Mouse (Mus musculus) liver, adult 2 months (tissue): Measurements from ENCODE around the gene P3h2.
A peak's percentile ranks its signal among the peaks of the same experiment; 100 is the strongest.

Experiments used
- CTCF ChIP-seq: fragments of 200-500 bp; IDR thresholded peaks from 2 replicates; pipeline ENCODE4 v1.5.1; 2011; ENCODE audit warnings: low read depth, low read length, control low read depth
- POLR2A ChIP-seq: fragments of 200-500 bp; IDR thresholded peaks from 2 replicates; pipeline ENCODE4 v1.6.1; 2011; ENCODE audit warnings: low read length, control low read depth; ENCODE audit not compliant: insufficient read depth; ENCODE audit errors: extremely low read depth

DNA sequence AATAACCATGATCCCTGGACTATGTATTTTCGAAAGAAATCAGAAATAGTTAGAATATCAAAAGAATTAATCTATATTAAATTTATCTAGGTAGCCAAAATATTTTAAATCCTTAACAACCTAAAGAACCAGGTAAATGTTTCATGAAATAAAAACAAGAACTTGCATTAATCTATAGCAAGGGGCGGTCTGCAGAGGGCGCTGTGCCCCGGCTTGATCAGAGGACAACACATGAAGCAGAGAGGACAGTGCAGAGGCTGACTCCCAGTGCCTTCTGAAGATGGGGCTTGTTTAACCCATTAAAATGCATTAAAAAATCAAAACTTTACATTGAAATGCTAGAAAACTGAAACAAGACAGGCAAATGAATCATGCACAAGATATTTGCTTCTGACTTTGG is 121.9 kb downstream of the P3h2 start:
- TF ChIP-seq CTCF (peak; percentile 65), POLR2A (no peak)
